Mouse (Mus musculus) forebrain, embryonic 12.5 days (tissue): ENCODE results near the gene Gm11985. TPM values are rescaled to one million over a fixed set of nuclear protein-coding genes. Genes with fewer than 3 reads are reported as not detected.

Experiments
- ATAC-seq: fragments of 200-750 bp; cut with Nextera tagmentation; 2 replicates; pipeline ENCODE4 v1.8.0; 2017; ENCODE audit warnings: moderate TSS enrichment; ENCODE audit not compliant: low FRiP score
- H3K27ac ChIP-seq: fragments of 300-500 bp; sonication (generic); 2 replicates; pipeline ENCODE4 v1.5.1; 2016; ENCODE audit warnings: mild to moderate bottlenecking
- H3K27me3 ChIP-seq: fragments of 300-500 bp; sonication (generic); 2 replicates; pipeline ENCODE4 v1.6.1; 2016; ENCODE audit warnings: mild to moderate bottlenecking
- H3K36me3 ChIP-seq: fragments of 300-500 bp; sonication (generic); replicated peaks from 2 replicates; pipeline ENCODE4 v1.6.1; 2016; ENCODE audit warnings: mild to moderate bottlenecking
- H3K4me1 ChIP-seq: fragments of 300-500 bp; sonication (generic); 2 replicates; pipeline ENCODE4 v1.6.1; 2016
- H3K4me2 ChIP-seq: fragments of 300-500 bp; sonication (generic); 2 replicates; pipeline ENCODE4 v1.6.1; 2016; ENCODE audit warnings: mild to moderate bottlenecking, moderate library complexity
- H3K4me3 ChIP-seq: fragments of 300-500 bp; sonication (generic); replicated peaks from 2 replicates; pipeline ENCODE4 v1.5.1; 2016; ENCODE audit warnings: mild to moderate bottlenecking
- H3K9ac ChIP-seq: fragments of 300-500 bp; sonication (generic); 2 replicates; pipeline ENCODE4 v1.6.1; 2016; ENCODE audit warnings: mild to moderate bottlenecking
- H3K9me3 ChIP-seq: fragments of 300-500 bp; sonication (generic); 2 replicates; pipeline ENCODE4 v1.6.1; 2016
- WGBS: fragments of 180-500 bp; shearing (Covaris S2); methylation state at CpG from one replicate; pipeline ENCODE4 v1.1.7; 2016; 5-methylcytosine and 5-hydroxymethylcytosine counted together
- polyA plus RNA-seq: library from polyadenylated mRNA; unstranded; fragments of >200 nt; fragmentation: Nextera tagmentation; extraction: Ambion mirVana; gene quantifications from 2 replicates; pipeline ENCODE4 v1.2.1, GENCODE M21; 2016

Gm11985 gene
- polyA plus RNA-seq, 1 experiment from 2014 or later = not detected

GRCm38 (mm10) chr11:7214761-7215160, 26.4 kb upstream of the Gm11985 start:
- Histone ChIP-seq H3K36me3 (no peaks in the 10 kb centered on the region), H3K4me3 (peak overlapping the region; percentile 68), H3K9ac (no peak overlapping the region), H3K4me2 (peak overlapping the region; percentile 90), H3K4me1 (peaks cover 28% of the 10 kb centered on the region), H3K27me3 (peaks cover 43% of the 10 kb centered on the region), H3K9me3 (no peaks in the 10 kb centered on the region), H3K27ac (no peak overlapping the region)
- no peak for ATAC-seq
- WGBS = 9% methylated on average over 14 of the region's 14 CpGs

GRCm38 (mm10) chr11:7214342-7214660, 25.9 kb upstream of the Gm11985 start:
- peaks cover 28% of the 10 kb centered on the region for H3K4me1 ChIP-seq
- peaks cover 43% of the 10 kb centered on the region for H3K27me3 ChIP-seq
- under 1% methylated on average over 12 of the region's 12 CpGs for WGBS
- H3K36me3 ChIP-seq = no peaks in the 10 kb centered on the region
- H3K4me2 ChIP-seq = peak overlapping the region; percentile 90
- no peak for ATAC-seq
- no peak overlapping the region for H3K27ac ChIP-seq
- peak overlapping the region; percentile 66; the same call in 1 of the 2 replicates for H3K9ac ChIP-seq
- H3K4me3 ChIP-seq = peak overlapping the region; percentile 68
- no peaks in the 10 kb centered on the region for H3K9me3 ChIP-seq

GRCm38 (mm10) chr11:7213501-7214341, 25.4 kb upstream of the Gm11985 start, which contains the start of gene Igfbp3:
Igfbp3 (minus strand) TSS chr11:7213923.
- H3K9ac ChIP-seq = peak within 1 kb of the TSS; percentile 66
- WGBS = under 1% methylated on average over 97 of the region's 104 CpGs
- peak within 1 kb of the TSS; percentile 90 for H3K4me2 ChIP-seq
- no peaks in the 10 kb centered on the region for H3K36me3 ChIP-seq
- H3K27ac ChIP-seq = 0 out of 2 replicates have a peak within 1 kb of the TSS, but pooled peaks have one; percentile 56
- peaks cover 43% of the 10 kb centered on the region for H3K27me3 ChIP-seq
- H3K4me3 ChIP-seq = peak within 1 kb of the TSS; percentile 68
- peak; percentile 87 for ATAC-seq
- peaks cover 28% of the 10 kb centered on the region for H3K4me1 ChIP-seq
- H3K9me3 ChIP-seq = no peaks in the 10 kb centered on the region

DNA sequence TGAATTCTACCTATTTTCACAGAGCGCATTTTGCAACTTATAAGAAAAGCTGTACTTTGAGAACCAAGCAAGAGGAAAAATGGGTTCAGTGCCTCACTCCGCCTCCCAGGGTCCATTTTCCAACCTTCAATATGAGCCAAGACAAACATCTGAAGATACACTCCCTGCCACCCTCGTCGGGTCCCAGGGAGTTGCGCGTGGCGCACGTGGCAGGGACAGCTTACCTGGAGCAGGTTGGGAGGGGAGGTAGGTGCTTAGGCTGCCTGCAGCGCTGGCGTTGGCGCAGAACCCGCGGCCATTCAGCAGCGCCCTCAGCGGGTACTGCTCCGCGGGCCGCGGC, 24.8 kb upstream of the Gm11985 start:
- Histone ChIP-seq H3K36me3 (no peaks in the 10 kb centered on the region), H3K27ac (no peak overlapping the region), H3K4me3 (peak overlapping the region; percentile 68), H3K9ac (peak overlapping the region; percentile 66; the same call in 1 of the 2 replicates), H3K4me1 (peaks cover 28% of the 10 kb centered on the region), H3K9me3 (no peaks in the 10 kb centered on the region), H3K27me3 (peaks cover 43% of the 10 kb centered on the region), H3K4me2 (peak overlapping the region; percentile 90)
- WGBS = under 1% methylated on average over 19 of the region's 19 CpGs
- ATAC-seq = no peak

- Histone ChIP-seq H3K36me3 (no peaks in the 10 kb centered on the region), H3K4me1 (peaks cover 28% of the 10 kb centered on the region), H3K4me3 (peak overlapping the region; percentile 68; the same call in 1 of the 2 replicates), H3K27me3 (peaks cover 43% of the 10 kb centered on the region), H3K27ac (no peak overlapping the region), H3K9me3 (no peaks in the 10 kb centered on the region), H3K9ac (no peak overlapping the region), H3K4me2 (peak overlapping the region; percentile 90)
- 25% methylated on average over 17 of the region's 17 CpGs for WGBS
- no peak for ATAC-seq
Observed at GRCm38 (mm10) chr11:7212126-7212798, 23.9 kb upstream of the Gm11985 start.

- no peaks in the 10 kb centered on the region for H3K9me3 ChIP-seq
- peaks cover 43% of the 10 kb centered on the region for H3K27me3 ChIP-seq
- H3K4me3 ChIP-seq = no peak overlapping the region
- H3K36me3 ChIP-seq = no peaks in the 10 kb centered on the region
- no peak overlapping the region for H3K9ac ChIP-seq
- H3K27ac ChIP-seq = no peak overlapping the region
- no peak for ATAC-seq
- H3K4me1 ChIP-seq = peaks cover 28% of the 10 kb centered on the region
- H3K4me2 ChIP-seq = no peak overlapping the region
- 36% methylated on average over 9 of the region's 9 CpGs for WGBS
Observed at GRCm38 (mm10) chr11:7211211-7211610, 22.8 kb upstream of the Gm11985 start.

- peaks cover 28% of the 10 kb centered on the region for H3K4me1 ChIP-seq
- H3K4me2 ChIP-seq = no peak overlapping the region
- no peak for ATAC-seq
- no peaks in the 10 kb centered on the region for H3K36me3 ChIP-seq
- no peaks in the 10 kb centered on the region for H3K9me3 ChIP-seq
- peaks cover 43% of the 10 kb centered on the region for H3K27me3 ChIP-seq
- WGBS = 26% methylated on average over 6 of the region's 6 CpGs
- H3K4me3 ChIP-seq = no peak overlapping the region
- H3K27ac ChIP-seq = no peak overlapping the region
- H3K9ac ChIP-seq = no peak overlapping the region
Observed at GRCm38 (mm10) chr11:7210343-7210742, 22.0 kb upstream of the Gm11985 start.

- Histone ChIP-seq H3K9me3 (no peaks in the 10 kb centered on the region), H3K9ac (no peak overlapping the region), H3K4me1 (no peaks in the 10 kb centered on the region), H3K27ac (no peak overlapping the region), H3K36me3 (no peaks in the 10 kb centered on the region), H3K27me3 (no peaks in the 10 kb centered on the region), H3K4me3 (no peak overlapping the region), H3K4me2 (no peak overlapping the region)
- 88% methylated on average over 9 of the region's 9 CpGs for WGBS
- ATAC-seq = no peak
Observed at GRCm38 (mm10) chr11:7203846-7204245, 15.5 kb upstream of the Gm11985 start.

DNA sequence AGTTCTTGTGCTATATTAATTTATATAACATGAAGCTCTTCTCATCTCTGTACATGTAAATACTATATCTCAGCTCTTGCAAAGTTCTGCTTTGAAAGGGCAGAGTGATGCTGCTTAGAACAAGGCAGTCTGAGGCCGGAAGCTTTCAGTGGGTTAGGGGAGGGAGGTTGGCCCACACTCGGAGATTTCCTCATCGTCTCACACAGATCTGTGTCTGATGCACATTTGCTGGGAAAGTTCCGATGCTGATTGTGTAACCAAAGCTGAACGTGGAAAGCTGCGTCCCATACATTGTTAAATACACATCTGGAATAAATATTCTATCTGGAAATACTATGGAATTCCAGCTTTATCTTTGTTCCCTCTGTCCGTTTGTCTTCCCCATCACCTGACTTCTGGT, 13.8 kb upstream of the Gm11985 start:
- Histone ChIP-seq H3K36me3 (no peaks in the 10 kb centered on the region), H3K9me3 (no peaks in the 10 kb centered on the region), H3K27ac (no peak overlapping the region), H3K4me3 (no peak overlapping the region), H3K27me3 (no peaks in the 10 kb centered on the region), H3K4me1 (peaks cover 9% of the 10 kb centered on the region), H3K9ac (no peak overlapping the region), H3K4me2 (no peak overlapping the region)
- 86% methylated on average over 7 of the region's 7 CpGs for WGBS
- ATAC-seq = no peak

- Histone ChIP-seq H3K27ac (no peak overlapping the region), H3K4me3 (no peak overlapping the region), H3K36me3 (no peaks in the 10 kb centered on the region), H3K4me2 (no peak overlapping the region), H3K27me3 (no peaks in the 10 kb centered on the region), H3K9ac (no peak overlapping the region), H3K9me3 (no peaks in the 10 kb centered on the region), H3K4me1 (peaks cover 12% of the 10 kb centered on the region)
- ATAC-seq = no peak
- WGBS = 78% methylated on average over 9 of the region's 9 CpGs
Observed at GRCm38 (mm10) chr11:7200393-7200783, 12.0 kb upstream of the Gm11985 start.

GRCm38 (mm10) chr11:7199736-7200392, 11.5 kb upstream of the Gm11985 start:
- H3K27me3 ChIP-seq = no peaks in the 10 kb centered on the region
- no peak overlapping the region for H3K4me2 ChIP-seq
- peaks cover 12% of the 10 kb centered on the region for H3K4me1 ChIP-seq
- H3K9me3 ChIP-seq = no peaks in the 10 kb centered on the region
- no peak overlapping the region for H3K9ac ChIP-seq
- H3K4me3 ChIP-seq = no peak overlapping the region
- ATAC-seq = no peak; the same call in 1 of the 2 replicates
- 57% methylated on average over 14 of the region's 14 CpGs for WGBS
- no peaks in the 10 kb centered on the region for H3K36me3 ChIP-seq
- H3K27ac ChIP-seq = no peak overlapping the region

DNA sequence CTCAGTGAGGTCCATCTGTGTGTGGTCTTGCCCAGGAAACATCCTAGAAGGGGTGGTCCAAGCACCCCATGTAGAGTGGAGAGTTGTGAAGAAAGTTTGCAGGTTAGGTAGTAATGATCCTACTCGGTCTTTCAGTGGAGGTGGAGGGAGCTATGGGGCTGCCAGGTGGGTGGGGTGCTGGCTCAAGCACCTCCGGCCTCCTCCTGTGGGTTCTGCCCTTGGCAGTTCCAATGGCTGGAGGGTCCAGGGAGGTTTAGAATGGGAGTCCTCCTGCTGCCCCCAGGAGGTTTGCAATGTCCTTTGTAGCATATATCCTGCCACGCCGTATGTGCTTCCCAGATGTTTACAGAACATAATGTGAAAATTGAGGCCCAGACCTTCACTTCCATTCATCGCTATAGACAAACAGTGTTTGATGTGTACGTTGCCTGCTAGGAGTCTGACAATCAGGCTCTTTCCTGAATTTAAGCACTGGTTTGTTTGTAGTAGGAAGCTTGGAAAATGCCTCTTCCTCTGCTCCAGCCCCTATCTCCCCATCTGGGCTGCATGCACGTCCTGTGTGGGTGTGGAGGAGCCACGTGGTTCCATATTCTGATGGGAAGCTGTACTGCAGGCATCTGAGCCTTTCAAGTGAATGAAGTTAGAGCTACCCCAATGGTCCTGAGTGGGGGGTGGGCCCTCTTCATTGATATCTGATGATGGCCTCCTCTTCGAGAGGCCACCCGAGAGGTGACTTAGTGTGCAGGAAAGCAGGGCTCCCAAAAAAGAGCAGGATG, 10.3 kb upstream of the Gm11985 start:
- no peaks in the 10 kb centered on the region for H3K36me3 ChIP-seq

More for the DNA sequence above, 10.3 kb upstream of the Gm11985 start:
- H3K9me3 ChIP-seq = no peaks in the 10 kb centered on the region
- 84% methylated on average over 10 of the region's 10 CpGs for WGBS
- H3K9ac ChIP-seq = no peak overlapping the region
- H3K4me1 ChIP-seq = peaks cover 12% of the 10 kb centered on the region
- no peak for ATAC-seq
- no peak overlapping the region for H3K4me3 ChIP-seq
- H3K27me3 ChIP-seq = no peaks in the 10 kb centered on the region
- H3K27ac ChIP-seq = no peak overlapping the region
- H3K4me2 ChIP-seq = no peak overlapping the region
